Mouse (Mus musculus): ENCODE results near the gene Itsn1.

The Itsn1 gene

GRCm38 (mm10) chr16:91811876-91812275 lies 82.8 kb downstream of the Itsn1 start:
- DNase-seq (ENCODE audit: low read depth, low spot score): peak; percentile 16

- no peak for DNase-seq (ENCODE audit: low read depth, low spot score)
Measured at GRCm38 (mm10) chr16:91813543-91813942, 84.5 kb downstream of the Itsn1 start.

- DNase-seq (ENCODE audit: low read depth, low spot score): no peak
Measured at GRCm38 (mm10) chr16:91815067-91815466, 86.0 kb downstream of the Itsn1 start.

- DNase-seq (ENCODE audit: low read depth, low spot score): no peak
Measured at GRCm38 (mm10) chr16:91820299-91820698, 91.2 kb downstream of the Itsn1 start.

- no peak for DNase-seq (ENCODE audit: low read depth, low spot score)
Measured at GRCm38 (mm10) chr16:91822325-91822724, 93.2 kb downstream of the Itsn1 start.

GRCm38 (mm10) chr16:91822759-91823158 lies 93.7 kb downstream of the Itsn1 start:
- DNase-seq (ENCODE audit: low read depth, low spot score): no peak

- DNase-seq (ENCODE audit: low read depth, low spot score): no peak
Measured at GRCm38 (mm10) chr16:91825774-91826325, 96.8 kb downstream of the Itsn1 start.

GRCm38 (mm10) chr16:91826893-91827292 lies 97.8 kb downstream of the Itsn1 start:
- no peak for DNase-seq (ENCODE audit: low read depth, low spot score)

- peak; percentile 19 for DNase-seq (ENCODE audit: low read depth, low spot score)
Measured at GRCm38 (mm10) chr16:91827456-91827855, 98.4 kb downstream of the Itsn1 start.

- DNase-seq (ENCODE audit: low read depth, low spot score): no peak
Measured at GRCm38 (mm10) chr16:91828160-91828559, 99.1 kb downstream of the Itsn1 start.

- DNase-seq (ENCODE audit: low read depth, low spot score): no peak
Measured at GRCm38 (mm10) chr16:91828603-91829002, 99.5 kb downstream of the Itsn1 start.

- no peak for DNase-seq (ENCODE audit: low read depth, low spot score)
Measured at GRCm38 (mm10) chr16:91829121-91829520, 100.0 kb downstream of the Itsn1 start.

- DNase-seq (ENCODE audit: low read depth, low spot score): no peak
Measured at GRCm38 (mm10) chr16:91830260-91830659, 101.2 kb downstream of the Itsn1 start.

- no peak for DNase-seq (ENCODE audit: low read depth, low spot score)
Measured at GRCm38 (mm10) chr16:91833121-91833520, 104.0 kb downstream of the Itsn1 start.

GRCm38 (mm10) chr16:91833558-91833957 lies 104.5 kb downstream of the Itsn1 start:
- no peak for DNase-seq (ENCODE audit: low read depth, low spot score)

GRCm38 (mm10) chr16:91833981-91834380 lies 104.9 kb downstream of the Itsn1 start:
- DNase-seq (ENCODE audit: low read depth, low spot score): no peak

- no peak for DNase-seq (ENCODE audit: low read depth, low spot score)
Measured at GRCm38 (mm10) chr16:91835790-91836189, 106.7 kb downstream of the Itsn1 start.

GRCm38 (mm10) chr16:91836592-91837557 lies 107.8 kb downstream of the Itsn1 start:
- DNase-seq (ENCODE audit: low read depth, low spot score): peak; percentile 74

GRCm38 (mm10) chr16:91837558-91838041 lies 108.5 kb downstream of the Itsn1 start:
- DNase-seq (ENCODE audit: low read depth, low spot score): no peak

GRCm38 (mm10) chr16:91838771-91839170 lies 109.7 kb downstream of the Itsn1 start:
- DNase-seq (ENCODE audit: low read depth, low spot score): no peak

- DNase-seq (ENCODE audit: low read depth, low spot score): peak; percentile 29
Measured at GRCm38 (mm10) chr16:91839462-91839861, 110.4 kb downstream of the Itsn1 start.

- DNase-seq (ENCODE audit: low read depth, low spot score): no peak
Measured at GRCm38 (mm10) chr16:91841026-91841630, 112.0 kb downstream of the Itsn1 start.
